Mouse (Mus musculus): ENCODE data around the gene Fgd6. TPM values are rescaled to one million over a fixed set of nuclear protein-coding genes. Genes with fewer than 3 reads are reported as not detected.

Gene Fgd6
- polyA plus RNA-seq, 1 experiment from 2014 or later, result 2.2 TPM

GRCm38 (mm10) chr10:94017455-94017854 lies 18.3 kb upstream of the Fgd6 start:
- POLR2A ChIA-PET, result no interaction called here
- H3K27me3 ChIP-seq, result no peaks in the 10 kb centered on the region
- ATAC-seq (no peak), DNase-seq (ENCODE audit: low read depth, low spot score) (no peak)
- in situ Hi-C loops (cut with MboI; ENCODE audit: low pct_unique_long_range_greater_than_20kb), result no loop called here
- TF ChIP-seq CTCF (IDR thresholded peaks at IDR 0.05), result no peak
- CTCF ChIA-PET, result no interaction called here

GRCm38 (mm10) chr10:94020587-94020986 lies 15.2 kb upstream of the Fgd6 start:
- POLR2A ChIA-PET, result interaction anchor here (0.6 kb wide), 1 partner anchor 108 kb away, joined by 3 read pairs; no protein-coding TSS in a partner anchor
- no peak for TF ChIP-seq CTCF (IDR thresholded peaks at IDR 0.05)
- CTCF ChIA-PET, result no interaction called here
- H3K27me3 ChIP-seq, result no peaks in the 10 kb centered on the region
- in situ Hi-C loops (cut with MboI; ENCODE audit: low pct_unique_long_range_greater_than_20kb), result no loop called here
- DNase-seq (ENCODE audit: low read depth, low spot score) (no peak), ATAC-seq (no peak)

DNA sequence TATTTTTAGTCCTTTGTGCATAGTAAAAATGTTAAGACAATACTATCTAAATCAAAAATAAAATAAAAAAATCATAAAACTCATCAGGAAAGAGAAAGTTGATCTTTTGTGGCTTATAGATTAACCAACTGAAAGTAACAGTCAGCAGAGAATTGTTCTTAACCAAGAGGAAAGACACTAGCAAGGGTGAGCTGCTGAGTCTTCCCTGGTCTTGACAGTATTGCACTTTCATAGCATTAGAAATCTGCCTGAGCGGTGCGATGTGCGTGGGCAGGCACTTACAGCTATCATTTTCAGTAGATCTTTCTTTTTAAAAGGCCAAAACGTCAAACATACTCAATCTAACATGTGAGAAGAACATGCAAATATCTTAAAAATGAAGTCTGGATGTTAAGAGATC lies 14.7 kb upstream of the Fgd6 start:
- no peaks in the 10 kb centered on the region for H3K27me3 ChIP-seq
- ChIA-PET CTCF (no interaction called here), POLR2A (interaction anchor here (0.6 kb wide), 1 partner anchor 107 kb away, joined by 3 read pairs; no protein-coding TSS in a partner anchor)
- TF ChIP-seq CTCF (IDR thresholded peaks at IDR 0.05), result no peak
- no peak for DNase-seq (ENCODE audit: low read depth, low spot score)
- in situ Hi-C loops (cut with MboI; ENCODE audit: low pct_unique_long_range_greater_than_20kb), result no loop called here
- ATAC-seq, result no peak

DNA sequence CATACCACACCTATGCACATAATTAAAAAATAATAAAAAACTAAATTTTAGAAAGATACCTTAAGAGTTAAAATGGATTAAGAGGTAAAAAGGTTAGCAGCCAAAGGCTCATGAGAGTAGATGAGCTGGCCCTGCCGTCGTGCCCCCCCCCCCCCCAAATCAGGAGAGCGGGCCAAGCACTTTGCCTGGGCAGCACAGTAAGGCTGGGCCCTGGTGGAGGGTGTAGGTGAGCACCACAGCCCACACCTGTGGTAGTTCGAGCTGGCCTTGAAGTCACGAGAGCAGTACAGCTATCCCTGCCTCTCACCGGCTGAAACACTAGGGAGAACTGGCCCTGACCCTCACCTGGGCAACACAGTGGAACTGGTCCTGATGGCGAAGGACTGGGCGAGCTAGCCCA lies 10.7 kb upstream of the Fgd6 start:
- POLR2A ChIA-PET, result no interaction called here
- in situ Hi-C loops (cut with MboI; ENCODE audit: low pct_unique_long_range_greater_than_20kb), result no loop called here
- H3K27me3 ChIP-seq, result no peaks in the 10 kb centered on the region
- no peak for TF ChIP-seq CTCF (IDR thresholded peaks at IDR 0.05)
- DNase-seq (ENCODE audit: low read depth, low spot score), result no peak
- ATAC-seq, result no peak
- CTCF ChIA-PET, result no interaction called here

DNA sequence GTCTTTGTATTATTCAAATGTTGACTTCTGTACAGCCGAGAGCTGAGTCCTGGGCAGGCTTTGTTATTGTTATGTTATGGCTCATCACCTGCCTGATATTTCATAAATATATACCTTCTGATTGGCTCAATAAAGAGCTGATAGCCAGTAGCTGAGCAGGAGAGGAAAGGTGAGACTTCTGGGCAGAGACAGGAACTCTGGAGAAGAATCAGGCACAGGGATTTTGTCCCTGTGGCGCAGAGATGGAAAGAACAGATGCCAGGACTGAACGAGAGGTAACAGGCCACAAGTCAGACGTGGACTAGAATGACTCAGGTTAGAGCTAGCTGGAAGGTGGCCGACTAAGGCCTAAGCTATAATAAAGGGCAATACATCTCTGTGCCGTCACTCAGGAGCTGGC lies 7.3 kb upstream of the Fgd6 start:
- DNase-seq (ENCODE audit: low read depth, low spot score) (no peak), ATAC-seq (no peak)
- H3K27me3 ChIP-seq, result no peaks in the 10 kb centered on the region
- ChIA-PET POLR2A (no interaction called here), CTCF (interaction anchor here (2.8 kb wide), 1 partner anchor 14 kb away, joined by 13 read pairs; no protein-coding TSS in a partner anchor)
- TF ChIP-seq CTCF (IDR thresholded peaks at IDR 0.05), result no peak
- in situ Hi-C loops (cut with MboI; ENCODE audit: low pct_unique_long_range_greater_than_20kb), result no loop called here

- POLR2A ChIA-PET, result no interaction called here
- no peak for DNase-seq (ENCODE audit: low read depth, low spot score)
- in situ Hi-C loops (cut with MboI; ENCODE audit: low pct_unique_long_range_greater_than_20kb), result no loop called here
Measured at GRCm38 (mm10) chr10:94031164-94031563, 4.6 kb upstream of the Fgd6 start.

DNA sequence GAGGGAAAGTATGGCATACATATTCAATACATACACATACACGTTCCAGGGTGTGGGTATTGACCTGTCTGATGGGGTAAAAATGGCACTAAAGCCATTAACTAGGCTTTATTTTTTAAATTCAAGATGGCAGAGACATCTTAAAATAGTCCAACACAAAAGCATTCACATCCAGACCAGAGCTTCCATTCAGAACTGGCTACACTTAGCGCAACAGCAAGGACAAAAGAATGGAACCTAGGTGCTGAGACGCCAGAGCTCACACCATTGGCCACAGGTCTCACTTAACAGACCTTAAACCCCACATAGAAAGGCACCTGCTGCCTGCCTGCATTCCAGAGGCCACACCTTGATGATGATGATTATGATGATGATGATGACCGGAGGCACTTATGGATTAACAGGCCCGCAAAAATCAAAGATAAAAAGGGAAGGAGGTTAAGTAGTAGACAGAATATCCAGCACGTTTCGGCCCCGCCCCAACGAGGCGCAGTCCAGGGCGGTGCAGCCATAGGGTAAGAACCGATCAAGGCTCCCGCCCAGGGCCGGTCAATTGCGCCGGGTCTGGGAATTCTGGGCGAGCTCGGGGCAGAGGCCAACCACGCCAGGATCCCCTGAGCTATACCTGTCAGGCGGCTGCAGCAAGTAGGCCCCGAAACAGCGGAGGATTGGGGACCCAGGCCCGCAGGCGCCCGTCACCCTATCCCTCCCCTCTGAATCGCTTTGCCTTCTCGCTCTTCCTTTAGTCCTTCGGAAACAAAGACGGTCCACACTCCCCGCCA lies 734 bp upstream of the Fgd6 start:
- CTCF ChIA-PET, result interaction anchor here (0.6 to 3.0 kb wide), 6 partner anchors 10 to 82 kb away, joined by 3 to 9 read pairs (median 4); no protein-coding TSS in a partner anchor
- ATAC-seq (peak; percentile 56), DNase-seq (ENCODE audit: low read depth, low spot score) (no peak)
- in situ Hi-C loops (cut with MboI; ENCODE audit: low pct_unique_long_range_greater_than_20kb), result no loop called here
- no peak for TF ChIP-seq CTCF (IDR thresholded peaks at IDR 0.05)
- POLR2A ChIA-PET, result no interaction called here
- no peaks in the 10 kb centered on the region for H3K27me3 ChIP-seq

More at GRCm38 (mm10) chr10:94031164-94031563, 4.6 kb upstream of the Fgd6 start:
- no peak for ATAC-seq
- CTCF ChIA-PET, result interaction anchor here (1.1 kb wide), 1 partner anchor 23 kb away, joined by 3 read pairs; no protein-coding TSS in a partner anchor
- H3K27me3 ChIP-seq, result no peaks in the 10 kb centered on the region
- TF ChIP-seq CTCF (IDR thresholded peaks at IDR 0.05), result no peak

DNA sequence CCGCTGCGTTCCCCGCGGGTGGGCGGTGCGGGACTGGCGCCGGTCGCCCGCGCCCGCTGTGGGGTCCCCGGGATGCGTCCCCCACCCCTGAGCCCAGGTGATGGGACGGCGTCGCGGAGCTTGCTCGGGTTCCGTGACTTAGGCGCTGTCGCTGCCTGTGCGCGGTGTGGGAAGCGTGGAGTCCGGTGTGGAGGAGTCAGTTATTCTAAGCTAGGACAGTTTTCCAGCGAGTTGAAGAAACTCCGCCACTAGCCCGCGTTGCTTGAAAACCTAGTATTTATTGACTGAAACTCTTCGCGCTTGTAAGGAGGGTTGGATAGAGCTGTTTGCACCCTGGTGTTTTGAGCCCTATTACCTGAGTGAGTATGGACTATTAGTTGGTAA lies 566 bp downstream of the Fgd6 start:
- ATAC-seq (peak; percentile 24), DNase-seq (ENCODE audit: low read depth, low spot score) (no peak)
- H3K27me3 ChIP-seq, result no peaks in the 10 kb centered on the region
- ChIA-PET POLR2A (no interaction called here), CTCF (interaction anchor here (0.9 to 3.0 kb wide), 3 partner anchors 26 to 80 kb away, joined by 3 to 9 read pairs (median 5); no protein-coding TSS in a partner anchor)
- no peak for TF ChIP-seq CTCF (IDR thresholded peaks at IDR 0.05)
- in situ Hi-C loops (cut with MboI; ENCODE audit: low pct_unique_long_range_greater_than_20kb), result no loop called here

DNA sequence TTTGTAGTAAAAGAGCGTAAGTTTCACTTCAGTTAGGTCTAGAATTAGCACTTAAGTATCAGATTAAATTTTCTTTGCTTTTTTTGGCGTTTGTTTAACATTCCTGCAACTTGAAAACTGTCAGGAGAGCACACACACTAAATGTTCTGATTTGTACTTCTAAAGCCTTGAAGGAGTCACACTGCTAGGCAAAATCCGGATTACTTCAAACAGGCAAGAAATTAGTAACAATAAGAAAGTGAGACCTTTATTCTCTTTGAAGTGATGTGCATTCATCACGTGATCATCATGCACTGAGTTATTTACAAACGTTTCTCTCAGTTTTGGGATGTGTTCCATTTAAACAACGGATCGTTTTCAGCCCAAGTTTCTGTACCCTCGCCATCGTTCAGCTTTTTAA lies 1.4 kb downstream of the Fgd6 start:
- no peaks in the 10 kb centered on the region for H3K27me3 ChIP-seq
- CTCF ChIA-PET, result interaction anchor here (1.4 to 3.0 kb wide), 2 partner anchors 15 to 79 kb away, joined by 3 to 9 read pairs; no protein-coding TSS in a partner anchor
- POLR2A ChIA-PET, result no interaction called here
- in situ Hi-C loops (cut with MboI; ENCODE audit: low pct_unique_long_range_greater_than_20kb), result no loop called here
- ATAC-seq (no peak), DNase-seq (ENCODE audit: low read depth, low spot score) (no peak)
- no peak for TF ChIP-seq CTCF (IDR thresholded peaks at IDR 0.05)

- no peak for TF ChIP-seq CTCF (IDR thresholded peaks at IDR 0.05)
- POLR2A ChIA-PET, result no interaction called here
- in situ Hi-C loops (cut with MboI; ENCODE audit: low pct_unique_long_range_greater_than_20kb), result no loop called here
- DNase-seq (ENCODE audit: low read depth, low spot score) (no peak), ATAC-seq (no peak)
- no peaks in the 10 kb centered on the region for H3K27me3 ChIP-seq
- CTCF ChIA-PET, result interaction anchor here (1.4 to 3.0 kb wide), 2 partner anchors 15 to 79 kb away, joined by 3 to 9 read pairs; no protein-coding TSS in a partner anchor
Measured at GRCm38 (mm10) chr10:94037596-94037995, 1.8 kb downstream of the Fgd6 start.
